Mouse (Mus musculus) hindbrain, embryonic 16.5 days (tissue): ENCODE data around the gene Ogfrl1. TPM values are rescaled to one million over a fixed set of nuclear protein-coding genes. Genes with fewer than 3 reads are reported as not detected.

Experiments
- ATAC-seq: fragments of 200-750 bp; cut with Nextera tagmentation; 2 replicates; pipeline ENCODE4 v1.8.0; 2017; ENCODE audit warnings: moderate TSS enrichment, moderate library complexity
- H3K27ac ChIP-seq: fragments of 300-500 bp; sonication (generic); 2 replicates; pipeline ENCODE4 v1.5.1; 2014; ENCODE audit warnings: low read depth, mild to moderate bottlenecking, control low read depth, low read length, moderate library complexity
- H3K27me3 ChIP-seq: fragments of 300-500 bp; sonication (generic); replicated peaks from 2 replicates; pipeline ENCODE4 v1.6.1; 2014; ENCODE audit warnings: low read length; ENCODE audit not compliant: control insufficient read depth, insufficient read depth
- H3K36me3 ChIP-seq: fragments of 300-500 bp; sonication (generic); 2 replicates; pipeline ENCODE4 v1.6.1; 2014; ENCODE audit warnings: mild to moderate bottlenecking, low read length, moderate library complexity, mixed read lengths; ENCODE audit not compliant: control insufficient read depth, insufficient read depth
- H3K4me1 ChIP-seq: fragments of 300-500 bp; sonication (generic); 2 replicates; pipeline ENCODE4 v1.6.1; 2014; ENCODE audit warnings: low read depth, low read length; ENCODE audit not compliant: control insufficient read depth, insufficient read depth
- H3K4me2 ChIP-seq: fragments of 300-500 bp; sonication (generic); 2 replicates; pipeline ENCODE4 v1.6.1; 2014; ENCODE audit warnings: mild to moderate bottlenecking, low read length, control low read depth, moderate library complexity
- H3K4me3 ChIP-seq: fragments of 300-500 bp; sonication (generic); 2 replicates; pipeline ENCODE4 v1.5.1; 2014; ENCODE audit warnings: mild to moderate bottlenecking, low read length, control low read depth, moderate library complexity
- H3K9ac ChIP-seq: fragments of 300-500 bp; sonication (generic); 2 replicates; pipeline ENCODE4 v1.6.1; 2014; ENCODE audit warnings: low read depth, mild to moderate bottlenecking, control low read depth, low read length, moderate library complexity
- H3K9me3 ChIP-seq: fragments of 300-500 bp; sonication (generic); 2 replicates; pipeline ENCODE4 v1.6.1; 2014; ENCODE audit warnings: mild to moderate bottlenecking, low read length, moderate library complexity; ENCODE audit not compliant: control insufficient read depth
- WGBS: fragments of 180-500 bp; shearing (Covaris S2); extraction: QIAGEN DNeasy Blood & Tissue Kit; methylation state at CpG from one replicate; pipeline ENCODE4 v1.1.7; 2014; 5-methylcytosine and 5-hydroxymethylcytosine counted together
- polyA plus RNA-seq: library from polyadenylated mRNA; unstranded; fragments of >200 nt; fragmentation: Nextera tagmentation; extraction: Ambion mirVana; gene quantifications from 2 replicates; pipeline ENCODE4 v1.2.1, GENCODE M21; 2015

Ogfrl1 gene
- polyA plus RNA-seq: 9.0 and 9.4 TPM in 2 replicates

- H3K4me1 ChIP-seq: no peaks in the 10 kb centered on the region
- no peak within 1 kb of the TSS for H3K4me2 ChIP-seq
- H3K9ac ChIP-seq: no peak within 1 kb of the TSS
- no peaks in the 10 kb centered on the region for H3K27me3 ChIP-seq
- no peak within 1 kb of the TSS for H3K4me3 ChIP-seq
- no peak for ATAC-seq
- no peak within 1 kb of the TSS for H3K27ac ChIP-seq
- 90% methylated on average over 4 of the region's 4 CpGs for WGBS
- H3K36me3 ChIP-seq: no peaks in the 10 kb centered on the region
- no peaks in the 10 kb centered on the region for H3K9me3 ChIP-seq
Observed at GRCm38 (mm10) chr1:23397623-23398022, at the start of gene Ogfrl1. Gene Ogfrl1 (minus strand): TSS chr1:23397772.

DNA sequence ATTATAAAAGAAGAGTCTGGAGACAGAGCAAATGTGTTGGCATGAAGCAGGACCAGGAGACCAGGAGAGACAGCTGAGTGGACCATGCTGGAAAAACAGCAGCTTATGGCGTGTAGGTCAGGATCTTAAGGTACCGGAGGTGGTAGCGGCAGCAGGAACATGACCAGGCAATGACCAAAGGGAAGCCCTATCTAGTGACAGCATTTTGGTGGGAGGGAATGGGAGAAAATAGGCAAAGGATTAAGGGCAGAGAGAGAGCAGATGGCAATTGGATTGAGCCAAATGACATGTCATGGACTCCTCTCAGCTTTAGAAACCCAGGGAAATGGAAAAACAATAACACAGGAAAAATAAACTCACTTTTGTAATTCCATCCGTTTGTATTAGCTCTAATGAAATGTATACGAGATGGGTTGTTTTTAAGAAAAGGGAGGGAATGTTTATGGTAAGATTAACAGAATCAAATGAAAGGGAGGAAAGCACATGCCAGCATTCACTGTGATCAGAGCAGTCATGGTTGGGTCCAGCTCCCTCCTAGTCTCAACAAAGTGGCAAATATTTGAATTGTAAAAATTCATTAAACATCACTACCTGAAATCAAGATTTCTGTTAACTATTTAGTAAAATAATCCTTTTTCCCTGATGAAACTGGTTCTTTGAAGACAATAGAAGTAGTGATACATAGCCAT, 48.3 kb upstream of the Ogfrl1 start:
- H3K9ac ChIP-seq: no peak overlapping the region
- H3K36me3 ChIP-seq: no peaks in the 10 kb centered on the region
- H3K4me1 ChIP-seq: no peaks in the 10 kb centered on the region
- no peak overlapping the region for H3K27ac ChIP-seq
- H3K4me2 ChIP-seq: no peak overlapping the region
- no peaks in the 10 kb centered on the region for H3K27me3 ChIP-seq
- no peak overlapping the region for H3K4me3 ChIP-seq
- WGBS: 87% methylated on average over 5 of the region's 5 CpGs
- ATAC-seq: no peak
- H3K9me3 ChIP-seq: no peaks in the 10 kb centered on the region

- Histone ChIP-seq H3K4me3 (no peak overlapping the region), H3K4me1 (no peaks in the 10 kb centered on the region), H3K9me3 (no peaks in the 10 kb centered on the region), H3K27ac (no peak overlapping the region), H3K36me3 (no peaks in the 10 kb centered on the region), H3K27me3 (no peaks in the 10 kb centered on the region), H3K4me2 (no peak overlapping the region), H3K9ac (no peak overlapping the region)
- 88% methylated on average over 3 of the region's 3 CpGs for WGBS
- ATAC-seq: no peak
Observed at GRCm38 (mm10) chr1:23433612-23434011, 36.0 kb upstream of the Ogfrl1 start.

GRCm38 (mm10) chr1:23426447-23426846, 28.9 kb upstream of the Ogfrl1 start:
- Histone ChIP-seq H3K27ac (no peak overlapping the region), H3K27me3 (no peaks in the 10 kb centered on the region), H3K4me2 (no peak overlapping the region), H3K4me3 (no peak overlapping the region), H3K9ac (no peak overlapping the region), H3K36me3 (no peaks in the 10 kb centered on the region), H3K4me1 (no peaks in the 10 kb centered on the region), H3K9me3 (no peaks in the 10 kb centered on the region)
- no peak for ATAC-seq
- WGBS: 95% methylated on average over 2 of the region's 2 CpGs

DNA sequence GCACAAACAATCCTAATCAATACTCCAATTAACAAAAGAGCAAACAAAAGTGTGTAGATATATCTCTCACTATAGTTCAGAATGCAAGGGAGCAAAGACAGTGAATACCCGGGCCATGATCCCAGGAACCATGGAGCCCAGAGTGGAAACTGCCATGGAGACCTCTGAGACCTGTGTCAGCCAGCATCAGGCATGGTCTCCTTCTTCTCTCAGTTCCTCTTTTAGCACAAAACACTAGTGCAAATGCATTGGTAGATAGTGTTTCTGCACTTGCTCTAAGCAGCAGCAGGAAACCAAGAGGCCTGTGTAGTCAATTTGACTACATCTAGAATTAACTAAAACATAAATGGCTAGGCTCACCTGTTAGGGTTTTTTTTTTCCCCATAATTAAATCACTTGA, 21.4 kb upstream of the Ogfrl1 start:
- Histone ChIP-seq H3K9ac (no peak overlapping the region), H3K4me3 (no peak overlapping the region), H3K4me2 (no peak overlapping the region), H3K36me3 (no peaks in the 10 kb centered on the region), H3K4me1 (no peaks in the 10 kb centered on the region), H3K27me3 (no peaks in the 10 kb centered on the region), H3K9me3 (no peaks in the 10 kb centered on the region), H3K27ac (no peak overlapping the region)
- 87% methylated on average over 1 of the region's 1 CpGs for WGBS
- ATAC-seq: no peak

GRCm38 (mm10) chr1:23418059-23418458, 20.5 kb upstream of the Ogfrl1 start:
- no peak overlapping the region for H3K27ac ChIP-seq
- WGBS: 70% methylated on average over 2 of the region's 2 CpGs
- H3K36me3 ChIP-seq: no peaks in the 10 kb centered on the region
- no peaks in the 10 kb centered on the region for H3K4me1 ChIP-seq
- H3K4me2 ChIP-seq: no peak overlapping the region
- H3K27me3 ChIP-seq: no peaks in the 10 kb centered on the region
- H3K9me3 ChIP-seq: no peaks in the 10 kb centered on the region
- no peak overlapping the region for H3K9ac ChIP-seq
- no peak for ATAC-seq
- no peak overlapping the region for H3K4me3 ChIP-seq

DNA sequence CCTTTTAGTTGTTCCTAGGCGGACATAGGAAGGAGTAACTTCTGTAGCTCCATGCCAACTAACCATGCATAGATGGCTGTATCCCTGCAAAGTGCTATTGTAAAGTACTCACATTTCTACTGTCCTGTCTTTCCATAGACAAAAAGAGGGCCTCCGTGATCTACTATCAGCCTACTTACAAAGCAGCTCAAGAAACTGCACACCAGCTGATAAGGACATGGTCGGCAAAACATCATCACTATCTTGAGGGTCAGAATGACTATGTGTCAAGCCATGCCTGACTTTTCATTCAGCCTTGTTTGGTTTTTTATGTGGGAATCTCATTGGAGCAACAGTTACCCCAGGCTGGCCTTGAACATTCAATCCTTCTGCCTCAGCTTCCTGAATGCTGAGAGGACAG, 20.0 kb upstream of the Ogfrl1 start:
- Histone ChIP-seq H3K4me2 (no peak overlapping the region), H3K9me3 (no peaks in the 10 kb centered on the region)
- 90% methylated on average over 3 of the region's 3 CpGs for WGBS

DNA sequence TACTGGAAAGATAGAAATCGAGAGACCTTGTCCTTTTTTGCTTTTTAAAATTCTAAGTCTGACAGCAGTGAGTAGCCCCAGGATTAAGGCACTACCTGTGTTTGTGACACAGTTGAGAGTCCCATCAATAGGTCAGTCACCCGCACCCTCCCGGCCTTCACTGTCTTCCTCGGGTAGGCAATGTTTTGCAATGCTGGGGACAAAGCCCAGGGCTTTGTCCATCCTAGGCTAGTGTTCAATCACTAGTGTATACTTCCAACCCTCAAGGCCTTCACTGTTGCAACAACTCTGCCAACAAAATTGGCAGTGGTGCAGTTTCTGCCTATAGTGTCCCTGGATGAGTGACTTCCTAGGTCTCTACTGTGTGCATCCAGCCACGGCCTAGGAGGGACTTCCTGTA, 14.0 kb upstream of the Ogfrl1 start:
- no peak for ATAC-seq
- Histone ChIP-seq H3K4me3 (no peak overlapping the region), H3K27ac (no peak overlapping the region), H3K9ac (no peak overlapping the region), H3K4me2 (no peak overlapping the region), H3K9me3 (no peaks in the 10 kb centered on the region), H3K36me3 (no peaks in the 10 kb centered on the region), H3K4me1 (no peaks in the 10 kb centered on the region), H3K27me3 (no peaks in the 10 kb centered on the region)
- 93% methylated on average over 5 of the region's 5 CpGs for WGBS

More for the DNA sequence above, 20.0 kb upstream of the Ogfrl1 start:
- Histone ChIP-seq H3K36me3 (no peaks in the 10 kb centered on the region), H3K4me1 (no peaks in the 10 kb centered on the region), H3K27ac (no peak overlapping the region), H3K9ac (no peak overlapping the region), H3K27me3 (no peaks in the 10 kb centered on the region), H3K4me3 (no peak overlapping the region)
- no peak for ATAC-seq

DNA sequence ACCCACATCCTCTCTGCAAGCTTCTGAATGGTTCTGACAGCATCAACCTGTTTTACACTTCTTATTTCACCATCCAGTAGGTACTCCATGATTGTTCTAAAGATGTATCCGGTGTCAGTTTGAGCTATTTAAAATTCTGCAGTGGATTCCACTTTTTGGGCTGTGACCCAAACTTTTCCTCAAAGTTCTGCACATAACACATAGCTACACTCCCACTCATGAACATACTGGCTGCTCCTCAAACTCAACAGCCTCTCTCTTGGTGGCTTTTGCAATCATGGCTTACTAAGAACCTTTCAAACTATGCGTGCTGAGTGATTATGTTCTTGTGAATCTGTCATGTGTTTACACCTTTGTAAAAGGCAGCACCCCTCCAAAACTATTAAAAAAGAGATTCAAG, 12.4 kb upstream of the Ogfrl1 start:
- Histone ChIP-seq H3K36me3 (no peaks in the 10 kb centered on the region), H3K27ac (no peak overlapping the region), H3K9me3 (no peaks in the 10 kb centered on the region), H3K4me3 (no peak overlapping the region), H3K27me3 (no peaks in the 10 kb centered on the region), H3K4me1 (no peaks in the 10 kb centered on the region), H3K4me2 (no peak overlapping the region), H3K9ac (no peak overlapping the region)
- 84% methylated on average over 2 of the region's 2 CpGs for WGBS
- ATAC-seq: no peak
